Mouse (Mus musculus) adrenal gland, postnatal 10 days (tissue): ENCODE measurements at regions not wholly inside any gene's neighbourhood (a gene's known extent, or its start where the extent isn't known, plus 50 kb on each side); places are given as distances from the start of the nearest gene placed in this dataset.
A peak's percentile ranks its signal among the peaks of the same experiment; 100 is the strongest.
"Not testable (repeated sequence)": the region's sequence is repeated elsewhere in the genome, so short reads cannot be mapped to it uniquely, and the experiment has no call there.

Source experiments
- DNase-seq: peaks from one replicate; pipeline ENCODE4 v3.0.0; 2021; ENCODE audit warnings: mixed read lengths

- DNase-seq = no peak
These were observed 403.1 kb downstream of the Med10 start for GRCm38 (mm10) chr13:70205334-70205733.

GRCm38 (mm10) chr13:70210158-70210557 lies 408.0 kb downstream of the Med10 start:
- no peak for DNase-seq

GRCm38 (mm10) chr13:70213017-70213416 lies 410.8 kb downstream of the Med10 start:
- DNase-seq = no peak

- DNase-seq = no peak
These were observed 411.4 kb downstream of the Med10 start for GRCm38 (mm10) chr13:70213622-70214021.

- DNase-seq = no peak
These were observed 411.9 kb downstream of the Med10 start for GRCm38 (mm10) chr13:70214022-70214654.

GRCm38 (mm10) chr13:70216134-70216533 lies 413.9 kb downstream of the Med10 start:
- DNase-seq = no peak

- no peak for DNase-seq
These were observed 415.4 kb downstream of the Med10 start for GRCm38 (mm10) chr13:70217429-70218133.

- no peak for DNase-seq
These were observed 413.9 kb downstream of the Ice1 start for GRCm38 (mm10) chr13:70223485-70223884.

- no peak for DNase-seq
These were observed 410.3 kb downstream of the Ice1 start for GRCm38 (mm10) chr13:70227167-70227566.

GRCm38 (mm10) chr13:70233896-70234799 lies 403.3 kb downstream of the Ice1 start:
- DNase-seq = peak; percentile 90

GRCm38 (mm10) chr13:70243598-70244157 lies 393.8 kb downstream of the Ice1 start:
- DNase-seq = no peak

- no peak for DNase-seq
These were observed 377.4 kb downstream of the Ice1 start for GRCm38 (mm10) chr13:70260003-70260496.

- no peak for DNase-seq
These were observed 373.8 kb downstream of the Ice1 start for GRCm38 (mm10) chr13:70263654-70264053.

- not testable (repeated sequence) for DNase-seq
These were observed 360.5 kb downstream of the Ice1 start for GRCm38 (mm10) chr13:70276884-70277378.

- peak; percentile 7 for DNase-seq
These were observed 359.5 kb downstream of the Ice1 start for GRCm38 (mm10) chr13:70277667-70278591.

GRCm38 (mm10) chr13:70281051-70281847 lies 356.2 kb downstream of the Ice1 start:
- DNase-seq = peak; percentile 42

GRCm38 (mm10) chr13:70282731-70283130 lies 354.7 kb downstream of the Ice1 start:
- no peak for DNase-seq

- no peak for DNase-seq
These were observed 354.2 kb downstream of the Ice1 start for GRCm38 (mm10) chr13:70283231-70283630.

- DNase-seq = no peak
These were observed 344.7 kb downstream of the Ice1 start for GRCm38 (mm10) chr13:70292713-70293112.

GRCm38 (mm10) chr13:70303953-70304525 lies 333.4 kb downstream of the Ice1 start:
- no peak for DNase-seq
